Comparison of ENCODE assay signal across 9 mouse cellular contexts in genomic region chr17:50331171-50332011, GRCm38 (mm10). TPM values are rescaled to one million over a fixed set of nuclear protein-coding genes. Genes with fewer than 3 reads are reported as not detected.
DNase-seq lines count a peak whose midpoint lies in the region; ATAC-seq and TF ChIP-seq lines count a peak whose summit lies in the region.
"Had no signal": no experiment of that assay in that cellular context is flagged by ENCODE, and none has a peak within 500 bp of the region (broad histone marks: within the 10 kb centered on the region; RNA-seq: fewer than 3 reads in every experiment).

No protein-coding gene starts in this region.

- no peak for TF ChIP-seq CTCF in liver, postnatal 0 days (IDR thresholded peaks at IDR 0.05; ENCODE audit: low read depth)

- no peak overlapping the region for H3K9ac ChIP-seq in liver, postnatal 0 days (replicated peaks)

- 0 out of 2 replicates have a peak, but pooled peaks have one; percentile 8 for TF ChIP-seq EP300 in liver, postnatal 0 days (IDR thresholded peaks at IDR 0.05; ENCODE audit: low read depth)

- no peak overlapping the region for H3K4me3 ChIP-seq in liver, postnatal 0 days (ENCODE audit: low read depth, low read length)

- H3K9me3 ChIP-seq in liver, postnatal 0 days (ENCODE audit: low read length) = no peaks in the 10 kb centered on the region

- H3K27me3 ChIP-seq in liver, postnatal 0 days (ENCODE audit: insufficient read depth, low read length) = no peaks in the 10 kb centered on the region

- 27% methylated on average over 8 of the region's 8 CpGs for WGBS in liver, postnatal 0 days (ENCODE audit: insufficient replicate concordance)

- no peak overlapping the region for H3K27ac ChIP-seq in liver, postnatal 0 days (ENCODE audit: low read depth)

- no peaks in the 10 kb centered on the region for H3K36me3 ChIP-seq in liver, postnatal 0 days (replicated peaks; ENCODE audit: insufficient read depth, low read length)

- ATAC-seq in liver, postnatal 0 days = peak; percentile 47; the same call in 1 of the 2 replicates

- peak; percentile 50 for DNase-seq in 3T3-L1 (ENCODE audit: low read depth, low spot score)
- DNase-seq in adrenal gland, postnatal 10 days = peak; percentile 63
- DNase-seq in induced T-regulatory cell, adult 2 months (ENCODE audit: low read depth) = peak; percentile 61
- peak; percentile 22 for DNase-seq in liver, postnatal 0 days
- peak; percentile 33 for DNase-seq in yolk sac, embryonic 10.5 days (ENCODE audit: low spot score)
- no peak for DNase-seq in left cerebral cortex, adult 18-20 months (ENCODE audit: low spot score in 2 of 2)
- DNase-seq in right cerebral cortex, postnatal 36 days (ENCODE audit: low spot score in 2 of 2) = no peak
- DNase-seq in frontal cortex, postnatal 25 days (ENCODE audit: low spot score in 2 of 2) = no peak

- H3K4me1 ChIP-seq in liver, postnatal 0 days (ENCODE audit: insufficient read depth) = 0 out of 2 replicates have a peak, but pooled peaks cover 2% of the 10 kb centered on the region

- peak overlapping the region; percentile 50 for H3K4me2 ChIP-seq in liver, postnatal 0 days (ENCODE audit: low read depth, low read length)

RNA-seq across cellular contexts. Expression of gene Dazl, which starts 38.0 kb away (rescaled TPM):
- under 1 TPM; 0.09 to 0.39 TPM for total RNA-seq in adrenal gland, postnatal 10 days (2021)
- polyA plus RNA-seq in liver, postnatal 0 days (2015; fragmentation: Nextera tagmentation; extraction: Ambion mirVana) = not detected in 2 replicates
- 1 to 10 TPM; 4.2 to 4.7 TPM for total RNA-seq in left cerebral cortex, adult 18-20 months (2021)
- polyA plus RNA-seq: limb, embryonic 11.5 days had no signal

Comparison
In these comparisons a context has a peak if more than half of its experiments do, and no peak if none do; other contexts are left out.
1. DNase-seq: peak in 3T3-L1 (single experiment), adrenal gland, postnatal 10 days (single experiment), induced T-regulatory cell, adult 2 months (single experiment), liver, postnatal 0 days (single experiment) and yolk sac, embryonic 10.5 days (single experiment); none in left cerebral cortex, adult 18-20 months (0 of 2), right cerebral cortex, postnatal 36 days (0 of 2) and frontal cortex, postnatal 25 days (0 of 2).